Mouse (Mus musculus) lung, embryonic 16.5 days (tissue): ENCODE results near the gene Nfkbib. TPM values are rescaled to one million over a fixed set of nuclear protein-coding genes. Genes with fewer than 3 reads are reported as not detected.

Source experiments
- ATAC-seq: fragments of 200-750 bp; cut with Nextera tagmentation; 2 replicates; pipeline ENCODE4 v1.8.0; 2017; ENCODE audit warnings: low read depth, mild to moderate bottlenecking, moderate library complexity
- H3K27ac ChIP-seq: fragments of 300-500 bp; sonication (generic); 2 replicates; pipeline ENCODE4 v1.5.1; 2014; ENCODE audit warnings: mild to moderate bottlenecking, control low read depth, low read length
- H3K27me3 ChIP-seq: fragments of 300-500 bp; sonication (generic); 2 replicates; pipeline ENCODE4 v1.6.1; 2014; ENCODE audit warnings: low read depth, low read length, mixed read lengths; ENCODE audit not compliant: control insufficient read depth, insufficient read depth
- H3K36me3 ChIP-seq: fragments of 300-500 bp; sonication (generic); 2 replicates; pipeline ENCODE4 v1.6.1; 2014; ENCODE audit warnings: low read length; ENCODE audit not compliant: control insufficient read depth, insufficient read depth
- H3K4me1 ChIP-seq: fragments of 300-500 bp; sonication (generic); replicated peaks from 2 replicates; pipeline ENCODE4 v1.6.1; 2014; ENCODE audit warnings: low read length, mixed read lengths; ENCODE audit not compliant: control insufficient read depth, insufficient read depth
- H3K4me2 ChIP-seq: fragments of 300-500 bp; sonication (generic); 2 replicates; pipeline ENCODE4 v1.6.1; 2014; ENCODE audit warnings: low read depth, low read length, control low read depth
- H3K4me3 ChIP-seq: fragments of 300-500 bp; sonication (generic); 2 replicates; pipeline ENCODE4 v1.5.1; 2014; ENCODE audit warnings: mild to moderate bottlenecking, low read length, control low read depth
- H3K9ac ChIP-seq: fragments of 300-500 bp; sonication (generic); 2 replicates; pipeline ENCODE4 v1.6.1; 2014; ENCODE audit warnings: low read length, control low read depth
- H3K9me3 ChIP-seq: fragments of 300-500 bp; sonication (generic); 2 replicates; pipeline ENCODE4 v1.6.1; 2016; ENCODE audit warnings: low read length; ENCODE audit not compliant: control insufficient read depth
- WGBS: fragments of 180-500 bp; shearing (Covaris S2); extraction: QIAGEN DNeasy Blood & Tissue Kit; methylation state at CpG from one replicate; pipeline ENCODE4 v1.1.7; 2014; 5-methylcytosine and 5-hydroxymethylcytosine counted together
- polyA plus RNA-seq: library from polyadenylated mRNA; unstranded; fragments of >200 nt; fragmentation: Nextera tagmentation; extraction: Ambion mirVana; gene quantifications from 2 replicates; pipeline ENCODE4 v1.2.1, GENCODE M21; 2015

Gene Nfkbib
- polyA plus RNA-seq, 1 experiment from 2014 or later = 35.3 TPM

DNA sequence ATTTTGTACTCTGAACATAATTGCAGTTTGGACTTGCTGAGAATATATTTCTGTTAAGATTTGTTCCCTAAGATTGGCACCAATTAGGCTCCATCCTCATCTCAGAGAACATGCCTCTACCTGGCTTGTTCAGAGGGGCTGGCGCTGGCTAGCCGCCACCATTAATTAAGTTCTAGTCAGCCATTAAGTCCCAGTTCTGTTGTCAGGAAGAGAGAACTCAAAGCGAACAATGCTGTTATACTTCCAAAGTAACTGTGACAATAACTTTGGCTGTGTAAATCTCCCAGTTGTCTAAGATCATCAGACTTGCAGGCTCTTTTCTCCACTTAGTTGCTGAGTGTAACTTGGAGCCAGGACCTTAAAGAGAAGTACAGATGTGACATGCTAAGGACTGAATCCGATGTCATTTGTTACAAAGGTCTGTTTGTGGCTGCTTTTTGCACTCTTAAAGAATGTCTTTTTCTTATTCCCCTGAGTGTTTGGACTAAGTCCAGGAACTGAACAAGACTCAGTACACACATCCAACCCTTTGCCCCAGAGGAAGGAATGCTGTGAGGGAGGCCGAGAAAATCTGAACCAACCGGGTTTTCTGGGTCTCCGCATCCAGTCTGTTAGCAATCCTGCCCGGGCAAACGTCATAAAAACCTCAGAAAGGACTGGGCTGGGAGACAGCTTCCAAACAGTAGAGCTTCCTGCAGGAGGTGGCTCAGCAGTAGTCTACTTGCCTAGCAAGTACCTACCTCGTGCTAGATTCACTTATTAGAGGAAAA, 34.8 kb upstream of the Nfkbib start:
- WGBS = 13% methylated on average over 10 of the region's 10 CpGs
- Histone ChIP-seq H3K9me3 (no peaks in the 10 kb centered on the region), H3K4me1 (peaks cover 32% of the 10 kb centered on the region), H3K4me2 (peak overlapping the region; percentile 38), H3K27me3 (no peaks in the 10 kb centered on the region), H3K4me3 (no peak overlapping the region), H3K27ac (peak overlapping the region; percentile 98), H3K9ac (peak overlapping the region; percentile 38), H3K36me3 (no peaks in the 10 kb centered on the region)
- peak; percentile 85 for ATAC-seq

DNA sequence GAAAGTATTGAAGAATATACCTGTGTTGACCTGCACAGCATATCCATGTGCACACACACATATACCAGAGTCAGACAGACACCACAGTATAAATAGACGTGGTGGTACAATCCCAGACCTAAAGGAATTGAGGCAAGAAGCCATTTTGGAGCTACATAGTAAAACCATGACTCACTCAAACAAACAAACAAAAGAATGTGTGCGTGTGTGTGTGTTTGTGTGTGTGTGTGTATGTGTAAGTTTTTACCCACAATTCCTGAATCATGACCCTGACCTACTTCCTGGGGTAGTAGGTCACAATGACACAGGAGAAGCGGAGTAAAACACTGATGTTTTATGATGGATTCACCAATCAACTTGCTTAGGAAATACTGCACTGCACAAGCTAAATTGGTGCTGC, 34.1 kb upstream of the Nfkbib start:
- Histone ChIP-seq H3K4me3 (no peak overlapping the region), H3K27ac (peak overlapping the region; percentile 98), H3K4me1 (peaks cover 36% of the 10 kb centered on the region), H3K27me3 (no peaks in the 10 kb centered on the region), H3K36me3 (no peaks in the 10 kb centered on the region), H3K9me3 (no peaks in the 10 kb centered on the region), H3K4me2 (no peak overlapping the region; the same call in 1 of the 2 replicates), H3K9ac (no peak overlapping the region)
- ATAC-seq = no peak
- 49% methylated on average over 3 of the region's 3 CpGs for WGBS

DNA sequence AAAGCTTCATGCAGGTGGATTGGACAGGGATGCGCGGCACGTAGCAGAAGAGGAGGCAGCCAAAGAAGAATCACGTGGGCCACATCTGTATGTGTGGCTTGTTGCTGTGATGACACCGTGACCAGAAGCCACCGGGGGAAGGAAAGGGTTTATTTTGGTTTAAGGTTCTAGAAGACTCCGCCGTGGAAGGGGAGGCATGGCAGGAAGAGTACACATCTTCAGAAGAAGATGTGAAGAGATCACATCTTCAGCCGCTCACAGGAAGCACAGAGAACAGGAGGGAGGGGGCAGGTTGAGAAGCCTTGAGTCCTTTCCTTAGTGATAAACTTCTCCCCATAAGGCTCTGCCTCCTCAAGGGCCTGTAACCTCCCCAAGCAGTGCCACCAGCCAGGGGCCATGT, 32.7 kb upstream of the Nfkbib start:
- WGBS = 86% methylated on average over 9 of the region's 9 CpGs
- H3K9ac ChIP-seq = no peak overlapping the region
- ATAC-seq = no peak
- no peak overlapping the region for H3K4me2 ChIP-seq
- H3K36me3 ChIP-seq = no peaks in the 10 kb centered on the region
- no peaks in the 10 kb centered on the region for H3K27me3 ChIP-seq
- no peak overlapping the region for H3K27ac ChIP-seq
- H3K4me3 ChIP-seq = no peak overlapping the region
- H3K4me1 ChIP-seq = peaks cover 36% of the 10 kb centered on the region
- H3K9me3 ChIP-seq = no peaks in the 10 kb centered on the region

DNA sequence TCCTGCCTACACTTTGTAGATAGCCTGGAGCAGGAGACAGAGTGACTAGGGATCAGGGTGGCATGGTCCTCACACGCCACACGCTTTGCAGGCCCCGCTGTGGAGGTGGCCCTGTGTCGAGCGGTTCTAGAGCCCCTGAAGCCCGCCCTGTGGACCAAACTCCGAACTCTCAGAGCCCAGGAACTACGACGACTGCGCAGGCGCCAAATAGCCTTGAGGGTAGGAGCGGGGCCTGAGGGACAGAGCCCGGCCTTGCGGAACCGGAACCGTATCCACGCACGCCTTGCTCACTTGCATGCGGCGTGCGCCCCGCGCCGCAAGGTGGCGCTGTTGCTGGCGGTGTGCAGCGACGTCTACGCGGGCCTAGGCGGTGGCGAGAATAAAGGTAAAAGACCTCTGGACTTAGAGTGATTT, 29.3 kb upstream of the Nfkbib start:
- peak overlapping the region; percentile 22 for H3K4me3 ChIP-seq
- peak overlapping the region; percentile 54 for H3K9ac ChIP-seq
- peaks cover 10% of the 10 kb centered on the region for H3K4me1 ChIP-seq
- H3K36me3 ChIP-seq = no peaks in the 10 kb centered on the region
- ATAC-seq = peak; percentile 84
- WGBS = 13% methylated on average over 32 of the region's 32 CpGs
- H3K9me3 ChIP-seq = no peaks in the 10 kb centered on the region
- H3K4me2 ChIP-seq = peak overlapping the region; percentile 45
- H3K27ac ChIP-seq = peak overlapping the region; percentile 43
- H3K27me3 ChIP-seq = no peaks in the 10 kb centered on the region

DNA sequence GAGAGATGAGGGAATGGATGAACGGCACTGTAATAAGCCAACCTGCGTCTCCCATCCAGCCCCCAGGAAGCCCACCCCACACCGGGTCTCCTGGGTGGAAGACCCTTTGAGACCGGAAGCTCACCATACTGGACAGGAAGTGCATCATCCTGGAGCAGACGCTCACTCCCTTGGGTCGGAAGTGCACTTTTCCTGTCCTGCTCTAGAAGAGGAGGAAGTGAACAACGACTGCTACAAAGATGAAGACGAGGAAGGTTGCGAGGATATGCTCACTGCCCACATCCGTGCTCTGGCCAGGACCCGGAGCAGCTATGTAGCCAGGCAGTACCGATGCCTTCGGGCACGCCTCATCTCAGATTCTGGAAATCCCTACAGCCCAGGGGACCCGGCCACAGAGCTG, 28.5 kb upstream of the Nfkbib start:
- Histone ChIP-seq H3K9ac (no peak overlapping the region; the same call in 1 of the 2 replicates), H3K4me1 (peaks cover 5% of the 10 kb centered on the region; the same call in 1 of the 2 replicates), H3K36me3 (no peaks in the 10 kb centered on the region), H3K9me3 (no peaks in the 10 kb centered on the region), H3K4me3 (peak overlapping the region; percentile 22), H3K4me2 (peak overlapping the region; percentile 45), H3K27ac (peak overlapping the region; percentile 44), H3K27me3 (no peaks in the 10 kb centered on the region)
- WGBS = 59% methylated on average over 15 of the region's 15 CpGs
- peak; percentile 27; the same call in 1 of the 2 replicates for ATAC-seq

DNA sequence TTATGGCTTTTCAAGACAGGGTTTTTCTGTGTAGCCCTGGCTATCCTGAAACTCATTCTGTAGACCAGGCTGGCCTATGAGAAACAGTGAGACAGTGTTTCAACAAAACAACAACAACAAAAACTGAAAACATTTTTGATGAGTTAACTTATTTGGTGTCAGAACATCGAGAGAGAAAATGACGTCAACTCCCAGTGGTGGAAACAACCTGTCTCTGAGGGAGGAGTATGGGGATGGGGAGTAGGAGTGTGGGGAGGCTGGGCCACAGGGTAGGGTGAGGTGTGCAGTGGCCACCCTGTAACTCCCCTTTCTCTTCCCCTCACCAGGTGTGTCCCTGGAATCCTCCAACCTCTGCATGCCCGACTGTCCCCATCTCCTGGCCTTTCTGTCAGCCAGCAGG, 27.2 kb upstream of the Nfkbib start:
- Histone ChIP-seq H3K27ac (no peak overlapping the region), H3K36me3 (no peaks in the 10 kb centered on the region), H3K9ac (no peak overlapping the region), H3K9me3 (no peaks in the 10 kb centered on the region), H3K4me3 (no peak overlapping the region), H3K4me2 (no peak overlapping the region), H3K27me3 (no peaks in the 10 kb centered on the region), H3K4me1 (peaks cover 5% of the 10 kb centered on the region; the same call in 1 of the 2 replicates)
- no peak for ATAC-seq
- WGBS = 66% methylated on average over 3 of the region's 3 CpGs

DNA sequence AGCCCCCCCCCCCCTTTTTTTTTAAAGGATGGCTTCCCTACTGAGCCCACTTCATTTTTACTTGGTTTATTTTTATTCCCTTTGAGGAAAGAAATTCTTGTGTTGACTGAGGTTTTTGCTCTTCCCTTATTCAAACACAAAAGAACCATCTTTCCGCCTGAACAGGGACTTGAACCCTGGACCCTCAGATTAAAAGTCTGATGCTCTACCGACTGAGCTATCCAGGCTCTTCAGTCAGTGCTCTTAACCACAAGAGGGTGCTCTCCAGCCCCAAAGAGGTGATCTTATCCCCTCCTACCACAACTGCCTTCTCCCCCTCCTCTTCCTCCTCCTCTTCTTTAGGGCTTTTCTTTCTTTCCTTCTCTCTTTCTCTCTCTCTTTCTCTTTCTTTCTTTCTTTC, 26.5 kb upstream of the Nfkbib start:
- Histone ChIP-seq H3K4me2 (no peak overlapping the region), H3K4me3 (no peak overlapping the region), H3K9ac (no peak overlapping the region), H3K27me3 (no peaks in the 10 kb centered on the region), H3K4me1 (peaks cover 5% of the 10 kb centered on the region; the same call in 1 of the 2 replicates), H3K27ac (no peak overlapping the region), H3K9me3 (no peaks in the 10 kb centered on the region), H3K36me3 (no peaks in the 10 kb centered on the region)
- ATAC-seq = no peak
- 38% methylated on average over 2 of the region's 2 CpGs for WGBS

DNA sequence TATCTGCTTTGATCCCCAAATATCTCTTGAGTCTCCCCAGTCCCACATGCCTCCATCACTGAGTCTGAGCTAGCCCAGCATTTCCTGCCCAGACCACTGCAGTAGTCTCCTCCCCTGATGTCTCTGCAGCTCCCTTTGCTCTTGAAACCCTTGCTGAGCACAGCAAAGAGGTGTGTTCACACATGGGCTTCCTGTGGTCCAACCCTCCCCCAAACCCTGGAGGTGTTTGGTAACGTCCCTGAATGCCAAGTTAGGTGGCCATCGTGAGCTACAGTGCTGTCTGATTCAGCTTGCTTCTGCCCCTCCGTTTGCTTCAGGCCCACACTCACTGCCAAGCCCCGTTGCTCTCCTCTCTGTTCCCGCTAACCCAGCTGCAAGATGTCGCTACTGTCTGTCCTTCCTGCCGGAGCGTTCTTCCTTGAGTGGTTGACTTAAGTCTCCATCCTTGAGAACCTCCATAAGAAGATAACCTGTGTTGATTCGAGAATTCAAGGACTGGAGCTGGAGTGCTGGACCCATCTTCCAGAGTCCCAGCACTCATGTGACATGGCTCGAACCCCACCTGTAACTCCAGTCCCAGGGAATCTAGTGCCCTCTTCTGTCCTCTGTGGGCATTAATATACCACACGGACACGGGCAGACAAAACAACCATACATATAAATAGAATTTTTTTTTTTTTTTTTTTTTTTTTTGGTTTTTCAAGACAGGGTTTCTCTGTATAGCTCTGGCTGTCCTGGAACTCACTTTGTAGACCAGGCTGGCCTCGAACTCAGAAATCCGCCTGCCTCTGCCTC, 25.3 kb upstream of the Nfkbib start:
- Histone ChIP-seq H3K9ac (no peak overlapping the region), H3K36me3 (no peaks in the 10 kb centered on the region), H3K4me2 (no peak overlapping the region), H3K27ac (no peak overlapping the region), H3K9me3 (no peaks in the 10 kb centered on the region), H3K4me1 (peaks cover 5% of the 10 kb centered on the region; the same call in 1 of the 2 replicates), H3K4me3 (no peak overlapping the region), H3K27me3 (no peaks in the 10 kb centered on the region)
- WGBS = 57% methylated on average over 13 of the region's 14 CpGs
- no peak for ATAC-seq

DNA sequence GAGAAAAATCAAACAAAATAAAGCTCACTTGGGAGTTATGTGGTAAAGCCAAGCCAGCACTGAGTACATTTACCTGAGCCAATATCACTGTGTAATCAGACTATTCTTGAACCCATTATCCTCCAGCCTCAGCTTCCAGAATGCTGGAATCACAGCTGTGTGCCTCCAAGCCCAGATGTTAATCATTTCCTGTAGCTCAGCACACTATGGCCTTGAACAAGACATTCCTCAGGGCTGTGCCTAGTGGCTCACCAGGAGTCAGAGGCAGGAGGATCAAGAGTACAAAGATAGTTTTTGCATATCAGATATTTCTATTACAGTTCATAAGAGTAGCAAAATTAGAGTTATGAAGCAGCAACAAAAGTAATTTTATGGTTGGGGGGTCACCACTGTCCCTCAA, 24.4 kb upstream of the Nfkbib start:
- Histone ChIP-seq H3K27me3 (no peaks in the 10 kb centered on the region), H3K4me2 (no peak overlapping the region), H3K27ac (no peak overlapping the region), H3K36me3 (no peaks in the 10 kb centered on the region), H3K4me3 (no peak overlapping the region), H3K9ac (no peak overlapping the region), H3K9me3 (no peaks in the 10 kb centered on the region), H3K4me1 (peaks cover 1% of the 10 kb centered on the region; the same call in 1 of the 2 replicates)
- no peak for ATAC-seq
